Mouse (Mus musculus) hindbrain, embryonic 14.5 days (tissue): Measurements from ENCODE around the gene Cyp2c23. TPM values are rescaled to one million over a fixed set of nuclear protein-coding genes. Genes with fewer than 3 reads are reported as not detected.

Experiments used
- ATAC-seq: fragments of 200-750 bp; cut with Nextera tagmentation; 2 replicates; pipeline ENCODE4 v1.8.0; 2017; ENCODE audit warnings: moderate number of reproducible peaks, mild to moderate bottlenecking, moderate TSS enrichment, moderate library complexity; ENCODE audit not compliant: low FRiP score
- DNase-seq: peaks from one replicate; pipeline ENCODE4 v3.0.0-alpha.2; 2015; ENCODE audit warnings: low spot score
- H3K27ac ChIP-seq: fragments of 300-500 bp; sonication (generic); 2 replicates; pipeline ENCODE4 v1.5.1; 2014; ENCODE audit warnings: mild to moderate bottlenecking, moderate library complexity
- H3K27me3 ChIP-seq: fragments of 300-500 bp; sonication (generic); 2 replicates; pipeline ENCODE4 v1.6.1; 2014; ENCODE audit warnings: mild to moderate bottlenecking, low read length, mixed read lengths; ENCODE audit not compliant: control insufficient read depth, insufficient read depth
- H3K36me3 ChIP-seq: fragments of 300-500 bp; sonication (generic); replicated peaks from 2 replicates; pipeline ENCODE4 v1.6.1; 2014; ENCODE audit not compliant: control insufficient read depth, insufficient read depth
- H3K4me1 ChIP-seq: fragments of 300-500 bp; sonication (generic); replicated peaks from 2 replicates; pipeline ENCODE4 v1.6.1; 2014; ENCODE audit warnings: antibody characterized with exemption, low read length, mixed read lengths; ENCODE audit not compliant: control insufficient read depth, insufficient read depth
- H3K4me2 ChIP-seq: fragments of 300-500 bp; sonication (generic); replicated peaks from 2 replicates; pipeline ENCODE4 v1.6.1; 2014; ENCODE audit warnings: mild to moderate bottlenecking, moderate library complexity
- H3K4me3 ChIP-seq: fragments of 300-500 bp; sonication (generic); replicated peaks from 2 replicates; pipeline ENCODE4 v1.5.1; 2014; ENCODE audit warnings: mild to moderate bottlenecking, low read length
- H3K9ac ChIP-seq: fragments of 300-500 bp; sonication (generic); 2 replicates; pipeline ENCODE4 v1.6.1; 2014
- H3K9me3 ChIP-seq: fragments of 300-500 bp; sonication (generic); 2 replicates; pipeline ENCODE4 v1.6.1; 2016; ENCODE audit warnings: low read length; ENCODE audit not compliant: control insufficient read depth
- WGBS: fragments of 180-500 bp; shearing (Covaris S2); extraction: QIAGEN DNeasy Blood & Tissue Kit; methylation state at CpG from one replicate; pipeline ENCODE4 v1.1.7; 2014; 5-methylcytosine and 5-hydroxymethylcytosine counted together
- polyA plus RNA-seq: library from polyadenylated mRNA; unstranded; fragments of >200 nt; fragmentation: Nextera tagmentation; extraction: Ambion mirVana; gene quantifications from 2 replicates; pipeline ENCODE4 v1.2.1, GENCODE M21; 2014

The Cyp2c23 gene
- polyA plus RNA-seq, 1 experiment from 2014 or later: not detected

DNA sequence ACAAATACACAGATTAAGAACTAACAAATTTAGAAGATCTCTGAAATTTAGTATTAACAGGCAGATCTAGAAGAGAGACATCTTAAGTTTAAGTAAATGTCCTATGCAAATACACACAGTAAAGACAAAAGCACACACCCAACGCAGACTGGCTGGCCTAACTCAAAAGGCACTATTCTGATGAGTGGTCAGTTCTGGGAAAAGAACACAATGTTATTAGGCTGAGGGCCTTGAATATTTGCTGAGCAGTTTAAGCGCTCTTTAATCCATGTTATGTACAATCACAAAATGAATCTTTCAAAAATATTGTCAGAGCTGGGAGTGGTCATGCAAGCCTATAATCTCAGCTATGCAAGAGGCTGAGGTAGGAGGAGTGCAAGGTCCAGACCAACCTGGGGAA lies 35.7 kb upstream of the Cyp2c23 start:
- DNase-seq (no peak), ATAC-seq (no peak)
- WGBS: 92% methylated on average over 2 of the region's 2 CpGs
- Histone ChIP-seq H3K4me2 (no peak overlapping the region), H3K4me3 (no peak overlapping the region), H3K9ac (no peak overlapping the region), H3K9me3 (no peaks in the 10 kb centered on the region), H3K4me1 (peaks cover 10% of the 10 kb centered on the region), H3K27ac (no peak overlapping the region), H3K27me3 (no peaks in the 10 kb centered on the region), H3K36me3 (peaks cover 34% of the 10 kb centered on the region)

DNA sequence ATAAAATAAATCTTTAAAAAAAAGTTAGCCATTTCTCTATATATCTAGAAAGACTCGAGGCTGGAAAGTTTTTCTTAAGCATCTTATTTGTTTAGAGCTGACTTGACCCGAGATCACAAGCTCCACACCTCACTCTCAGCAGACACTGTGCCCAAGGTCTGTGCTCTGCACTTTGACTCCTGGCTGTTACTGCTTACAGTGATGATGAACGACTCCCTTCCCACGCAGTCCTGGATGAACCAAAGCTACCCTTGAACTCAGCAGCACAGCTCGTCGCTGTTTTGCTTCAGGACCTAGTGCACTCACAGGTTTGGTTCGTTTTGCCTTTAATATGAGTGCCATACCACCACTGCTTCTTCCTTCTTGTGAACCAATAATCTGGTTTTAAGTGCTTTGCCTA lies 34.8 kb upstream of the Cyp2c23 start:
- DNase-seq (no peak), ATAC-seq (no peak)
- H3K4me3 ChIP-seq: no peak overlapping the region
- H3K9me3 ChIP-seq: no peaks in the 10 kb centered on the region
- H3K4me2 ChIP-seq: no peak overlapping the region
- no peak overlapping the region for H3K27ac ChIP-seq
- H3K36me3 ChIP-seq: peaks cover 42% of the 10 kb centered on the region
- WGBS: 86% methylated on average over 7 of the region's 7 CpGs
- peaks cover 9% of the 10 kb centered on the region for H3K4me1 ChIP-seq
- H3K9ac ChIP-seq: no peak overlapping the region
- H3K27me3 ChIP-seq: no peaks in the 10 kb centered on the region

DNA sequence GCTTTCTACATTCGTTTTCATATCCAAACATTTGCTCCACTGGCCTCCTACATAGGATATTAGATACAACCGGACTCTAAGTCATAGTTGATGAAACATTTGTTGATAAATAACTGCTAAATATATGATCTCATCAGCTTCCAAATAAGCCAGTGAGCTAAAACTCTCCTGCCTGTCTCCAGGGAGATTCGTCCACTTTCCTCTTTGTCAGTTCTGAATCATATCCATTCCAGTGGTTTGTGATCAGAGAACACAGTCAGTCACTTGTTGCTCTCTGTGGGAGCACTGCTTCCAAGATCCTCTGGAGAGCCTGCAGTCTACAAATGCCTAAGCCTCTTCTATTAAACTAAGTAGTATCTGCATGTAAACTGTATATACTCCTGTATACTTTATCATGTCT lies 31.2 kb upstream of the Cyp2c23 start:
- 90% methylated on average over 3 of the region's 3 CpGs for WGBS
- H3K36me3 ChIP-seq: peaks cover 64% of the 10 kb centered on the region

DNA sequence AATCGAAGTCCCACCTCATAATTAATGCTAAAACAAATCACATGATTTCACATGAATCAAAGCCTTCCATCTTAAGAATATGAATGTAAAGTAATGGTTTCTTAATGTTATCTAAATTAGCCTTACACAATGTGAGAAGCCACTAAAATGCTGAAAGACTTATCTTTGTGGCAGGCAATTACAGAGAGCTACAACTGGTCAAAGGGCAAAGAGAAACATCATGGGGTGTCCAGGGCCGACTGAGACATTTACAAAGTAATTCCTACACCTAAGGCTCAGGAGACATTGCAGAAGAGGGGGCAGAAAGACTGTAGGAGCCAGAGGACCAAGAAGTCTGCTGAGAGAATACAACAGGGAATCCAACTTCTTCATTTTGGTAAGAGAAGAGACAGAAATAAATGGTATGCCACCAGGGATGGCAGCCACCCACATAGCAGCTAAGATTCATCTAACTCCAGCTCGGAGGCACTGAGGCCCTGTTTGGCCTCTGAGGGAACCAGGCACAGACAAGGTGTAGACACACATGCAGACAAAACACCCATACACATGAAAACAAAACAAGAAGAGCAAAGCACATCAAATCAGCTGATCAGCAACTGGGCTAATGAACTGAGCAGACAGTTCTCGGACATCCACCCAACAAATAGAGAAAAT lies 26.3 kb upstream of the Cyp2c23 start:
- ATAC-seq (no peak), DNase-seq (no peak)
- Histone ChIP-seq H3K4me3 (no peak overlapping the region), H3K4me1 (no peaks in the 10 kb centered on the region), H3K9ac (no peak overlapping the region), H3K27ac (no peak overlapping the region), H3K4me2 (no peak overlapping the region), H3K27me3 (no peaks in the 10 kb centered on the region), H3K9me3 (no peaks in the 10 kb centered on the region), H3K36me3 (peaks cover 48% of the 10 kb centered on the region)
- 83% methylated on average over 4 of the region's 4 CpGs for WGBS

More for the DNA sequence above, 31.2 kb upstream of the Cyp2c23 start:
- no peak overlapping the region for H3K4me3 ChIP-seq
- no peaks in the 10 kb centered on the region for H3K9me3 ChIP-seq
- H3K4me2 ChIP-seq: no peak overlapping the region
- no peak overlapping the region for H3K9ac ChIP-seq
- no peak for ATAC-seq
- H3K27ac ChIP-seq: no peak overlapping the region
- H3K4me1 ChIP-seq: no peaks in the 10 kb centered on the region
- no peak for DNase-seq
- H3K27me3 ChIP-seq: no peaks in the 10 kb centered on the region

DNA sequence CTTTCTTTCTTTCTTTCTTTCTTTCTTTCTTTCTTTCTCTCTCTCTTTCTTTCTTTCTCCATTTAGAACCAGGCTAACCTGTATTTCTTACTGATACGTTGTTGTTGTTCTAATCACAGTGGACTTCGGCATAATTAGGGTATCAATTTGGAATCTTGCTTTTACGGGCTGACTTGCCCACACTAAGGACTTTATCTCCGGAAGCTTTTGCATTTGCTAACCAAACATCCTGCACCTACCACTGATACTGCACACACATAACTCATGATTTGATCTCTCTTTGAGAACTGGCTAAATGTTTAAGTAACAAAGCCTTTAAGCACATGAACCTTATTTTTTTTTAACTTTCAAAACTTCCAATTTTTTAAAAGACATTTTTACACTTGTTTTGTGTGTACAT lies 21.4 kb upstream of the Cyp2c23 start:
- H3K4me2 ChIP-seq: no peak overlapping the region
- H3K9ac ChIP-seq: no peak overlapping the region
- H3K27ac ChIP-seq: no peak overlapping the region
- H3K4me3 ChIP-seq: no peak overlapping the region
- ATAC-seq: no peak
- WGBS: 91% methylated on average over 4 of the region's 4 CpGs
- peaks cover 36% of the 10 kb centered on the region for H3K36me3 ChIP-seq
- DNase-seq: no peak
- no peaks in the 10 kb centered on the region for H3K27me3 ChIP-seq
- no peaks in the 10 kb centered on the region for H3K9me3 ChIP-seq
- H3K4me1 ChIP-seq: no peaks in the 10 kb centered on the region

DNA sequence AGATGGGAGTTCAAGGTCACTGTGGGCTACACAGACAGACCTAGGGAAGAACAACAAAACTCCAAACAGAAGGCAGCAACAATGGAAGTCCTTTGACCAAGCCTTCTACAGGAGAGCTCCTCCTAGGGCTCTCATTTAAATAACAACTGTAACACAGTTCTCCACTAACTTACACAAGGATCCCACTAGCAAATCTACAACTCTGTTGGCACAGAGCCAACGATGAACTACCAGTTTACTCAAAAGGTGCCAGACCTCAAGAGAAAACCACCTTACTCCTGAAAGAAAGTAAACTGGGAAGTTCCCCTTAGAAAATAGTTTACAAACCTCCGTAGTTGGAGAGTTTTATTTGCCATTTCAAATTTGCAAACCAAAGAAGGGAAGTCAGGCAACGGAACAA lies 20.3 kb upstream of the Cyp2c23 start:
- H3K4me3 ChIP-seq: no peak overlapping the region
- H3K27me3 ChIP-seq: no peaks in the 10 kb centered on the region
- H3K9ac ChIP-seq: no peak overlapping the region
- H3K27ac ChIP-seq: no peak overlapping the region
- 59% methylated on average over 3 of the region's 3 CpGs for WGBS
- no peak for ATAC-seq
- no peak for DNase-seq
- no peak overlapping the region for H3K4me2 ChIP-seq
- H3K36me3 ChIP-seq: peaks cover 42% of the 10 kb centered on the region
- H3K4me1 ChIP-seq: no peaks in the 10 kb centered on the region
- H3K9me3 ChIP-seq: no peaks in the 10 kb centered on the region

DNA sequence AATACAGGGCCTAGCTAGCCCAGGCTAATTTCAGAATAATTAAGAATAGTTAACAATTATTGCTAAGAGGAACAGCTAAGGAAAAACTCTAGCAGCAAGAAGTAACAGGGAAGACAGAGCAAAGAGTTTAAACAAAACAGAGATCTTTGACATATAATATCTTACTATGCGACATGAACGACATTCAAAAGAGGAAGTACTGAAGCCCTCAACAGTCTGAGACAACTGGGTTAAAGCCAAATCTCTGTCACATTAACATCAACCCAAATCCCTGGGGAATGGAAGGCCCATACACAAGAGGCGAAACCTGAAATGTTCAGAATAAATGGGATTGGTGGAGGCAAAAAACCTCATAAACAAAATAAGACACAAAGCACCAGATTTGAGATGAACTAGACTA lies 16.8 kb upstream of the Cyp2c23 start:
- no peak overlapping the region for H3K9ac ChIP-seq
- H3K36me3 ChIP-seq: peaks cover 33% of the 10 kb centered on the region
- 84% methylated on average over 3 of the region's 3 CpGs for WGBS
- no peak overlapping the region for H3K4me2 ChIP-seq
- H3K4me1 ChIP-seq: no peaks in the 10 kb centered on the region
- no peak for DNase-seq
- no peak overlapping the region for H3K4me3 ChIP-seq
- no peak overlapping the region for H3K27ac ChIP-seq
- H3K27me3 ChIP-seq: no peaks in the 10 kb centered on the region
- ATAC-seq: no peak
- H3K9me3 ChIP-seq: no peaks in the 10 kb centered on the region

DNA sequence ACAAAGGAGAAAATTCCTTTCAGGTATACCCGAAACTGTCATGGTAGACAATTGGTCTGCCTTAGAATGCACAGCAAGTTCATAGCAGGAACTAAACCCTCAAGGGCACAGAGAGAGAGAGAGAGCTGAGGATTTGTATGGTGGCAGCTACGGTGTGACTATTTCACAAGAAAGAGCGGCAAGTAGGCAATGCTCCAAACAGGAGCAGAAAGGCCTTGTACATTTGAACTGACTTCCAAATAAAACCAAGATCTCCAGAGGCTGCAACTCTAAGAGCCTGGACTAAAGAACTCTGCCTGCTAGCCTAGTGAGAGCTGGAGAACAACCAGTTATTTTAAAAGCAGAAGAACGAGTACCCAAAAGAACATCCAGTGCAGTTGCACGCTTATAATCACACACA lies 13.1 kb upstream of the Cyp2c23 start:
- no peak overlapping the region for H3K27ac ChIP-seq
- H3K27me3 ChIP-seq: no peaks in the 10 kb centered on the region
- DNase-seq: no peak
- no peak overlapping the region for H3K4me2 ChIP-seq
- ATAC-seq: no peak
- H3K36me3 ChIP-seq: peaks cover 58% of the 10 kb centered on the region
- 82% methylated on average over 5 of the region's 5 CpGs for WGBS
- H3K4me3 ChIP-seq: no peak overlapping the region
- H3K9ac ChIP-seq: no peak overlapping the region
- H3K9me3 ChIP-seq: no peaks in the 10 kb centered on the region
- no peaks in the 10 kb centered on the region for H3K4me1 ChIP-seq

DNA sequence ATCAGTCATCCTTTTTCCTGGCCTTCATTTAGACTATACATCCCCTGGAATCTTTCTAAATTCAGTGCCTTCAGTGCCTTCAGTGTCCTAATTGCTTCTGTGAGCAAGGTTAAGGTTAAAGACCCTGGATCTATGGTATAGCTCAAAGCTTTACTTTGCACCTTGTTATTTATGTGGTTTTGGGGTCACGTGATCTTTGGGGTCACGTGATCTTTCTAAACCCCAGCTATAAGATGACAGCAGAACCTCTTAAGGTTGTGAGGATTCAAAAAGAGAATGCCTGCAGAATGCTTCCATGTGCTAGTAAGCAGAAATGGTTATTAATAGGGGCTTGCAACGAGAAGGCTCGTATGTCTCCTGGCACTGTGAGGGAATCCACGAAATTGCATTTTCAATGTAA lies 4.4 kb upstream of the Cyp2c23 start:
- Histone ChIP-seq H3K9ac (no peak overlapping the region), H3K4me2 (no peak overlapping the region), H3K9me3 (no peaks in the 10 kb centered on the region), H3K27me3 (no peaks in the 10 kb centered on the region), H3K27ac (no peak overlapping the region), H3K36me3 (peaks cover 47% of the 10 kb centered on the region), H3K4me3 (no peak overlapping the region), H3K4me1 (no peaks in the 10 kb centered on the region)
- WGBS: 90% methylated on average over 5 of the region's 5 CpGs
- DNase-seq (no peak), ATAC-seq (no peak)
